Mouse (Mus musculus): ENCODE results near the gene Adh7.

GRCm38 (mm10) chr3:138248011-138248410, 30.5 kb downstream of the Adh7 start:
- TF ChIP-seq POLR2A (IDR thresholded peaks at IDR 0.05; ENCODE audit: borderline replicate concordance, control insufficient read depth, low read depth, low read length) (no peak), CTCF (IDR thresholded peaks at IDR 0.05; ENCODE audit: control insufficient read depth, insufficient read depth, low read length) (no peak)

Data from bone marrow, adult 2 months (tissue).